Mouse (Mus musculus): ENCODE data around the gene Dcp1b. TPM values are rescaled to one million over a fixed set of nuclear protein-coding genes. Genes with fewer than 3 reads are reported as not detected.

The Dcp1b gene
- polyA plus RNA-seq, 1 experiment, result not detected

DNA sequence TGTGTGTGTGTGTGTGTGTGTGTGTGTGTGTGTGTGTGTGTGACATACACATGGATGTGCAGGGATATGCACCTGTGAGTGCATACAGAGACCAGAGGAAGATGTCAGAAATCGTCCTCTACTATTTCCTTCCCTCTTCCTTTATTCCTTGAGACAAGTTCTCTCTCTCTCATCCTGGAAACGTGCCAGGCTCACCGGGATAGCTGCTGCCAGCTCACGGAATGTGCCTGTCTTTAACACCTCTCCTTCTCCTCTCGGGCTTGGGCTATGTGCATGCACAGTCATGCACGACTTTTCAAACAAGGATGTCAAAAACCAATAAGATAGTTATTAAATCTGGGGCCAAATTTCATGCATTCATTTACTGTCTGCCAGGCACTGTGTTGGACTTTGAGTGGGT lies 12.6 kb downstream of the Dcp1b start:
- 59% methylated on average over 6 of the region's 6 CpGs for WGBS
- Histone ChIP-seq H3K27ac (ENCODE audit: insufficient read depth, low read depth, low read length) (no peak overlapping the region), H3K4me1 (ENCODE audit: control insufficient read depth, insufficient read depth, low read length) (no peaks in the 10 kb centered on the region), H3K4me3 (ENCODE audit: insufficient read depth, low read depth, low read length) (no peak overlapping the region)
- TF ChIP-seq POLR2A (IDR thresholded peaks at IDR 0.05; ENCODE audit: insufficient read depth, low read depth, low read length), result no peak
- no peak for TF ChIP-seq CTCF (IDR thresholded peaks at IDR 0.05; ENCODE audit: insufficient read depth, low read depth, low read length)

DNA sequence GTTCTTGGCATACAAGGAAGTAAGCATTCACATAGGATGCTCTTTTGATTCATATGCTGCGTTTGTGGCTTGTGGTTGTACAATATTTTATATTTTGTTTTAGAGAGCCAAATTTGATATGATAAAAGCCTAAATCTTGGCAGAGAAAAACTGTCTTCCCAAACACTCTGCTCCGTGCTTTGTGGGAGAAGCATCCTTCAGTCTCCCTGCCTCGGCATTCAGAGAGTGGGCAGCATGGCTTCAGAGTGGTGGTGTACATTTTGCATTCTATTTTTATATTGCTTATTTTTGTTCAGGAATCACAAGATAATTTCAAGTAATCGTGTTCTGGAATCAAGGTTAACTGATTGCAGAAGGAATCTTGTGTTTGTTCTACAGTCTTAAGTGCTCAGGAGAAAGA lies 16.4 kb downstream of the Dcp1b start:
- Histone ChIP-seq H3K4me3 (ENCODE audit: insufficient read depth, low read depth, low read length) (no peak overlapping the region), H3K27ac (ENCODE audit: insufficient read depth, low read depth, low read length) (no peak overlapping the region), H3K4me1 (ENCODE audit: control insufficient read depth, insufficient read depth, low read length) (no peaks in the 10 kb centered on the region)
- TF ChIP-seq CTCF (IDR thresholded peaks at IDR 0.05; ENCODE audit: insufficient read depth, low read depth, low read length) (no peak), POLR2A (IDR thresholded peaks at IDR 0.05; ENCODE audit: insufficient read depth, low read depth, low read length) (no peak)
- 70% methylated on average over 4 of the region's 4 CpGs for WGBS

- Histone ChIP-seq H3K27ac (ENCODE audit: insufficient read depth, low read depth, low read length) (no peak overlapping the region), H3K4me3 (ENCODE audit: insufficient read depth, low read depth, low read length) (no peak overlapping the region), H3K4me1 (ENCODE audit: control insufficient read depth, insufficient read depth, low read length) (no peaks in the 10 kb centered on the region)
- WGBS, result 90% methylated on average over 15 of the region's 15 CpGs
- TF ChIP-seq CTCF (IDR thresholded peaks at IDR 0.05; ENCODE audit: insufficient read depth, low read depth, low read length) (no peak), POLR2A (IDR thresholded peaks at IDR 0.05; ENCODE audit: insufficient read depth, low read depth, low read length) (no peak)
Observed at GRCm38 (mm10) chr6:119193571-119194154, 18.6 kb downstream of the Dcp1b start.

DNA sequence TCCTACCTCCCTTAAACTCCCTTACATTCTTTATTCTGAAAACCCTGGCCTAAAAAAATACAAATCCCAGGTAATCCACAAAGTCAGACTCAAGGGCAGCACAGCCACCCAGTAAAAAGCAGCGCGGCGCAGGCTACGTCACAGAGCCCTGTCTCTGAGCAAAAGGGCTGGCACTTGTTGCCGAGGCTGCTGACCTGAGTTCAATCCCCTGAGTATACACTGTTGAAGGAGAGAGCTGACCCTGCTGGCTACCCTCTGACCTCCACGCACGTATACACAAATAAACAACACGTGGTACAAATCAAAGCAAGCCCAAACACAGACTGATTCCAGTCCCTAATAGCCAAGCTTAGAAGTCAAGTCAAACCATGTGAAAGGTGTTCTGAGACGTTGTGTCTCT lies 19.1 kb downstream of the Dcp1b start:
- Histone ChIP-seq H3K4me3 (ENCODE audit: insufficient read depth, low read depth, low read length) (no peak overlapping the region), H3K27ac (ENCODE audit: insufficient read depth, low read depth, low read length) (no peak overlapping the region), H3K4me1 (ENCODE audit: control insufficient read depth, insufficient read depth, low read length) (no peaks in the 10 kb centered on the region)
- WGBS, result 92% methylated on average over 9 of the region's 9 CpGs
- no peak for TF ChIP-seq CTCF (IDR thresholded peaks at IDR 0.05; ENCODE audit: insufficient read depth, low read depth, low read length)
- TF ChIP-seq POLR2A (IDR thresholded peaks at IDR 0.05; ENCODE audit: insufficient read depth, low read depth, low read length), result no peak

DNA sequence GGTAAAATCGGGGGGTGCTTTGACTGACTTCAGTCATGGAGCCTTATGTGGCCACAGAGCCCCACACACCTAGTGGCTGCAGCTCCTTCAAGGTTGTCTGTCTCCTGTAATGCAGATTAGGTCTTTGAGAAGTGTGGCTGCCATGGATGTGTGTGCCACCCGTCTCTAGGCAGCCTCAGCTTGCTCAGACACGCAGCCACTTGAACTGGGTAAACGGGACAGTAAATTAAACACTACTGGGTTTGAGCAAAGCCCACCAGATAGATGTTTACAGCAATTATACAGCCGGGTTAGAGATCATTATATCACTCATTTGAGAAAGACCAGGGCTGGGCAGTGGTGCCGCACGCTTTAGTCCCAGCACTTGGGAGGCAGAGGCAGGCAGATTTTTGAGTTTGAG lies 19.5 kb downstream of the Dcp1b start:
- TF ChIP-seq POLR2A (IDR thresholded peaks at IDR 0.05; ENCODE audit: insufficient read depth, low read depth, low read length) (no peak), CTCF (IDR thresholded peaks at IDR 0.05; ENCODE audit: insufficient read depth, low read depth, low read length) (no peak)
- Histone ChIP-seq H3K4me3 (ENCODE audit: insufficient read depth, low read depth, low read length) (no peak overlapping the region), H3K27ac (ENCODE audit: insufficient read depth, low read depth, low read length) (no peak overlapping the region), H3K4me1 (ENCODE audit: control insufficient read depth, insufficient read depth, low read length) (peaks cover 4% of the 10 kb centered on the region)
- WGBS, result 89% methylated on average over 7 of the region's 7 CpGs

DNA sequence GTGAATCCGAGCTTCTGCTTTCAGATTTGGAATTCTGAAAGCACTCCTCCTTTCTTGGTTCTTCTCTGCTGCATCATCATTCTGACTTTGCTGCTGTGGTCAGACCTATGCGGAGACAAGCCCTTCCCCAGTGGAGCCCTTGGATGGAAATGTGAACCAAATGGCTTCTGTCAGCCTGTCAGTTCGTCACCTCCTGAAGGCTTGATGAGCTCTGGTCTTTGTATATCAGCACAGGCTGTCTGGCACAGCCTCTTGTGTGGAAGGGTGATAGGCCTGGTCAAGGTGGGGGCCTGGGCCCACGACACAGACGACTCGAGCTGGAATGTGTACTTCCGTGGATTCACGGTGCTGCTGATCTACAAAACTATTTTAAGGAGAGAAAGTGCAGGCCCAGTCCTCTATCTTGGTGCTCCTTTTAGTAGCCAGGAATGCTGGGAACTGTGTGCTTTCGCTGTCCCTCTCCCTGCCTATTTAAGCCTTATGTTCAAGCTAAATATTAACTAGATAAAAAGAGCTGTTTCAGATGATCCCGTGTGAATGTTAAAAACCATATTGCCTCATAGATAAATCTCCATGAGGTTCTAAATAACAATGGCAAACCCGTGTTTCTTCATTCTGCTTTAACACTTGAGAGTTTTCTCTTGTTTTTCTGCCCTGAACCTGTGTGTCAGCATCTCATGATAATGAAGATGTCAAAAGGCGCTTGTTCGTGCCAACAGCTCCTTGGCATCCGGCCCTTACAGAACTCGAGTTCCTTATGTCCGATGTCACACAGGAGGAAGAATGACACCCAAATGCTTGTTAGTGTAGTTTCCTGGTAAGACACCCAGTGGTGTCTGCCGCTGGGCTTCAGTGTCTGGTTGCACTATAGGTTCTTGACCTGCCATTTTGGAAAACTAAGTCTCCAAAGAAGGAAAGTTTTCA lies 21.6 kb downstream of the Dcp1b start, which contains the start of gene Cacna1c:
TSS of gene Cacna1c (minus strand) at position 37 of the 924 bp plus-strand sequence.
- no peak within 1 kb of the TSS for H3K27ac ChIP-seq (ENCODE audit: insufficient read depth, low read depth, low read length)
- 75% methylated on average over 17 of the region's 17 CpGs for whole genome bisulfite sequencing
- no peak for TF ChIP-seq CTCF (IDR thresholded peaks at IDR 0.05; ENCODE audit: insufficient read depth, low read depth, low read length)
- TF ChIP-seq POLR2A (IDR thresholded peaks at IDR 0.05; ENCODE audit: insufficient read depth, low read depth, low read length), result no peak
- peaks cover 13% of the 10 kb centered on the region for H3K4me1 ChIP-seq (ENCODE audit: control insufficient read depth, insufficient read depth, low read length)
- H3K4me3 ChIP-seq (ENCODE audit: insufficient read depth, low read depth, low read length), result no peak within 1 kb of the TSS

- H3K27ac ChIP-seq (ENCODE audit: insufficient read depth, low read depth, low read length), result peak overlapping the region; percentile 88
- H3K4me1 ChIP-seq (ENCODE audit: control insufficient read depth, insufficient read depth, low read length), result peaks cover 13% of the 10 kb centered on the region
- no peak overlapping the region for H3K4me3 ChIP-seq (ENCODE audit: insufficient read depth, low read depth, low read length)
- no peak for TF ChIP-seq POLR2A (IDR thresholded peaks at IDR 0.05; ENCODE audit: insufficient read depth, low read depth, low read length)
- TF ChIP-seq CTCF (IDR thresholded peaks at IDR 0.05; ENCODE audit: insufficient read depth, low read depth, low read length), result no peak
- WGBS, result 43% methylated on average over 15 of the region's 15 CpGs
Observed at GRCm38 (mm10) chr6:119198534-119199273, 23.7 kb downstream of the Dcp1b start.

GRCm38 (mm10) chr6:119199274-119199879 lies 24.3 kb downstream of the Dcp1b start:
- WGBS, result 32% methylated on average over 8 of the region's 8 CpGs
- Histone ChIP-seq H3K4me1 (ENCODE audit: control insufficient read depth, insufficient read depth, low read length) (peaks cover 13% of the 10 kb centered on the region), H3K4me3 (ENCODE audit: insufficient read depth, low read depth, low read length) (no peak overlapping the region), H3K27ac (ENCODE audit: insufficient read depth, low read depth, low read length) (peak overlapping the region; percentile 88)
- TF ChIP-seq CTCF (IDR thresholded peaks at IDR 0.05; ENCODE audit: insufficient read depth, low read depth, low read length), result no peak
- no peak for TF ChIP-seq POLR2A (IDR thresholded peaks at IDR 0.05; ENCODE audit: insufficient read depth, low read depth, low read length)

All from olfactory bulb, adult 2 months (tissue).